Mouse (Mus musculus) liver, embryonic 14.5 days (tissue): ENCODE results near the gene Aldh1b1. TPM values are rescaled to one million over a fixed set of nuclear protein-coding genes. Genes with fewer than 3 reads are reported as not detected.
A peak's percentile ranks its signal among the peaks of the same experiment; 100 is the strongest.

Experiments
- ATAC-seq: fragments of 200-750 bp; cut with Nextera tagmentation; 2 replicates; pipeline ENCODE4 v1.8.0; 2017; ENCODE audit warnings: moderate number of reproducible peaks, mild to moderate bottlenecking, moderate library complexity; ENCODE audit not compliant: insufficient read depth
- DNase-seq, 3 experiments: peaks; one replicate each; pipeline ENCODE4 v3.0.0-alpha.2; 2012 to 2013; ENCODE audit warnings: low read depth in 3 of 3, low spot score in 3 of 3
- H3K27ac ChIP-seq: fragments of 300-500 bp; sonication (generic); 2 replicates; pipeline ENCODE4 v1.5.1; 2014; ENCODE audit warnings: moderate library complexity, mild to moderate bottlenecking, control low read depth, inconsistent platforms
- H3K27me3 ChIP-seq: fragments of 300-500 bp; sonication (generic); 2 replicates; pipeline ENCODE4 v1.6.1; 2014; ENCODE audit warnings: mild to moderate bottlenecking, low read length, moderate library complexity; ENCODE audit not compliant: control insufficient read depth, insufficient read depth
- H3K36me3 ChIP-seq: fragments of 300-500 bp; sonication (generic); replicated peaks from 2 replicates; pipeline ENCODE4 v1.6.1; 2014; ENCODE audit warnings: low read depth; ENCODE audit not compliant: control insufficient read depth, insufficient read depth
- H3K4me1 ChIP-seq, 2 experiments: fragments of 200-500 bp in 1 of 2; fragments of 300-500 bp in 1 of 2; sonication (generic) in 1 of 2; replicated peaks; 2 replicates each; pipeline ENCODE4 v1.6.1; 2012 to 2014; ENCODE audit warnings: antibody characterized with exemption in 1 of 2, inconsistent platforms in 1 of 2, low read length in 1 of 2; ENCODE audit not compliant: control insufficient read depth in 2 of 2, insufficient read depth in 2 of 2
- H3K4me2 ChIP-seq: fragments of 300-500 bp; sonication (generic); 2 replicates; pipeline ENCODE4 v1.6.1; 2014; ENCODE audit warnings: low read depth, mild to moderate bottlenecking, control low read depth, moderate library complexity
- H3K4me3 ChIP-seq, 2 experiments: fragments of 200-500 bp in 1 of 2; fragments of 300-500 bp in 1 of 2; sonication (generic) in 1 of 2; 2 replicates each; pipeline ENCODE4 v1.5.1; 2012 to 2014; ENCODE audit warnings: low read depth in 2 of 2, low read length in 2 of 2, mild to moderate bottlenecking in 2 of 2, control low read depth in 1 of 2, inconsistent platforms in 1 of 2, moderate library complexity in 1 of 2; ENCODE audit not compliant: insufficient read depth in 1 of 2
- H3K9ac ChIP-seq: fragments of 300-500 bp; sonication (generic); replicated peaks from 2 replicates; pipeline ENCODE4 v1.6.1; 2014; ENCODE audit warnings: mild to moderate bottlenecking, control low read depth, moderate library complexity
- H3K9me3 ChIP-seq: fragments of 300-500 bp; sonication (generic); 2 replicates; pipeline ENCODE4 v1.6.1; 2016; ENCODE audit warnings: low read length, mixed read lengths; ENCODE audit not compliant: control insufficient read depth
- CTCF ChIP-seq: IDR thresholded peaks from 2 replicates; pipeline ENCODE4 v1.5.1; 2016; ENCODE audit warnings: antibody characterized with exemption, low read depth, control low read depth
- EP300 ChIP-seq: IDR thresholded peaks from 2 replicates; pipeline ENCODE4 v1.6.1; 2016; ENCODE audit warnings: antibody characterized with exemption, low read depth
- WGBS: fragments of 180-500 bp; shearing (Covaris S2); extraction: QIAGEN DNeasy Blood & Tissue Kit; methylation state at CpG from one replicate; pipeline ENCODE4 v1.1.7; 2014; ENCODE audit not compliant: insufficient replicate concordance; 5-methylcytosine and 5-hydroxymethylcytosine counted together
- polyA plus RNA-seq, 2 experiments: library from polyadenylated mRNA; depleted of rRNA in 1 of 2; stranded (reverse) in 1 of 2; unstranded in 1 of 2; fragments of >200 nt; fragmentation: Nextera tagmentation in 1 of 2; extraction: Ambion mirVana in 1 of 2; gene quantifications; 2 replicates each; pipeline versions ENCODE4 v1.2.1 to v1.2.3; 2012 to 2014

Aldh1b1 gene
- polyA plus RNA-seq, 2 experiments, result 23.4 to 30.5 TPM

- no peaks in the 10 kb centered on the region; a peak in 1 of 4 replicates for H3K4me1 ChIP-seq
- no peak for TF ChIP-seq EP300
- no peak for TF ChIP-seq CTCF
- no peak for ATAC-seq
- peak overlapping the region; percentile 35 to 42 for H3K4me3 ChIP-seq
- H3K36me3 ChIP-seq, result no peaks in the 10 kb centered on the region
- no peaks in the 10 kb centered on the region for H3K9me3 ChIP-seq
- peak overlapping the region; percentile 23 for H3K4me2 ChIP-seq
- DNase-seq, result no peak
- WGBS, result 26% methylated on average over 10 of the region's 10 CpGs
- H3K27ac ChIP-seq, result no peak overlapping the region
- no peaks in the 10 kb centered on the region; the same call in 1 of the 2 replicates for H3K27me3 ChIP-seq
- H3K9ac ChIP-seq, result no peak overlapping the region
These were observed 50.0 kb downstream of the Aldh1b1 start for GRCm38 (mm10) chr4:45848825-45849156.

GRCm38 (mm10) chr4:45849419-45849818 lies 50.6 kb downstream of the Aldh1b1 start:
- no peak for ATAC-seq
- Histone ChIP-seq H3K9me3 (no peaks in the 10 kb centered on the region), H3K27me3 (no peaks in the 10 kb centered on the region; the same call in 1 of the 2 replicates), H3K4me3 (peak overlapping the region; percentile 18 to 42; a peak in 3 of 4 replicates), H3K9ac (no peak overlapping the region), H3K36me3 (no peaks in the 10 kb centered on the region), H3K4me1 (no peaks in the 10 kb centered on the region; a peak in 1 of 4 replicates), H3K27ac (no peak overlapping the region), H3K4me2 (peak overlapping the region; percentile 23)
- TF ChIP-seq EP300 (no peak), CTCF (no peak)
- WGBS, result 25% methylated on average over 1 of the region's 1 CpGs
- DNase-seq, result no peak

GRCm38 (mm10) chr4:45851640-45852051 lies 52.8 kb downstream of the Aldh1b1 start:
- no peaks in the 10 kb centered on the region; the same call in 1 of the 2 replicates for H3K27me3 ChIP-seq
- no peaks in the 10 kb centered on the region for H3K36me3 ChIP-seq
- no peak overlapping the region for H3K9ac ChIP-seq
- WGBS, result 32% methylated on average over 3 of the region's 3 CpGs
- no peak overlapping the region for H3K4me2 ChIP-seq
- DNase-seq (no peak), ATAC-seq (peak; percentile 64)
- H3K27ac ChIP-seq, result no peak overlapping the region
- H3K4me1 ChIP-seq, result no peaks in the 10 kb centered on the region; a peak in 1 of 4 replicates
- no peak overlapping the region for H3K4me3 ChIP-seq
- TF ChIP-seq CTCF, result no peak
- TF ChIP-seq EP300, result no peak
- no peaks in the 10 kb centered on the region for H3K9me3 ChIP-seq

- no peak overlapping the region for H3K4me3 ChIP-seq
- TF ChIP-seq EP300, result no peak
- no peak for TF ChIP-seq CTCF
- no peaks in the 10 kb centered on the region; the same call in 1 of the 2 replicates for H3K27me3 ChIP-seq
- H3K9me3 ChIP-seq, result no peaks in the 10 kb centered on the region
- ATAC-seq (no peak), DNase-seq (no peak)
- H3K27ac ChIP-seq, result no peak overlapping the region
- H3K9ac ChIP-seq, result no peak overlapping the region
- H3K4me1 ChIP-seq, result no peaks in the 10 kb centered on the region; a peak in 1 of 4 replicates
- WGBS, result 63% methylated on average over 15 of the region's 15 CpGs
- no peak overlapping the region for H3K4me2 ChIP-seq
- no peaks in the 10 kb centered on the region for H3K36me3 ChIP-seq
These were observed 54.8 kb downstream of the Aldh1b1 start for GRCm38 (mm10) chr4:45853496-45854246.

Other genes with a start within 250 kb of the Aldh1b1 start
- 0.03 and 0.69 TPM in 2 replicates for gene Igfbpl1, start 27.9 kb downstream of the Aldh1b1 start, polyA plus RNA-seq (2012; rRNA removed)
- gene Igfbpl1, start 27.9 kb downstream of the Aldh1b1 start, polyA plus RNA-seq (2014; fragmentation: Nextera tagmentation; extraction: Ambion mirVana), result not detected in 2 replicates
- 3.9 and 4.6 TPM in 2 replicates for gene Stra6l, start 49.6 kb downstream of the Aldh1b1 start, polyA plus RNA-seq (2012; rRNA removed)
- gene Stra6l, start 49.6 kb downstream of the Aldh1b1 start, polyA plus RNA-seq (2014; fragmentation: Nextera tagmentation; extraction: Ambion mirVana), result 4.4 and 4.6 TPM in 2 replicates
- 0.01 TPM in 2 replicates for gene Ccdc180, start 91.3 kb downstream of the Aldh1b1 start, polyA plus RNA-seq (2012; rRNA removed)
- 0.06 and 0.08 TPM in 2 replicates for gene Ccdc180, start 91.3 kb downstream of the Aldh1b1 start, polyA plus RNA-seq (2014; fragmentation: Nextera tagmentation; extraction: Ambion mirVana)
- gene Tdrd7, start 166.3 kb downstream of the Aldh1b1 start, polyA plus RNA-seq (2012; rRNA removed), result 3.1 and 5.0 TPM in 2 replicates
- gene Tdrd7, start 166.3 kb downstream of the Aldh1b1 start, polyA plus RNA-seq (2014; fragmentation: Nextera tagmentation; extraction: Ambion mirVana), result 7.6 and 7.9 TPM in 2 replicates
- gene Tmod1, start 239.9 kb downstream of the Aldh1b1 start, polyA plus RNA-seq (2012; rRNA removed), result 20.8 and 32.2 TPM in 2 replicates
- 41.7 and 44.8 TPM in 2 replicates for gene Tmod1, start 239.9 kb downstream of the Aldh1b1 start, polyA plus RNA-seq (2014; fragmentation: Nextera tagmentation; extraction: Ambion mirVana)